8 mouse cellular contexts compared by ENCODE assay signal in genomic region chr11:3370928-3371598, GRCm38 (mm10). TPM values are rescaled to one million over a fixed set of nuclear protein-coding genes. Genes with fewer than 3 reads are reported as not detected.
DNase-seq lines count a peak whose midpoint lies in the region; ATAC-seq lines count a peak whose summit lies in the region.

No protein-coding gene starts in this region.

- H3K9me3 ChIP-seq in hindbrain, embryonic 12.5 days (replicated peaks): no peaks in the 10 kb centered on the region

- peak overlapping the region; percentile 64 for H3K4me3 ChIP-seq in hindbrain, embryonic 12.5 days

- peak overlapping the region; percentile 94 for H3K27ac ChIP-seq in hindbrain, embryonic 12.5 days

- DNase-seq in R1 (ENCODE audit: low read depth, low spot score): peak; percentile 96
- peak; percentile 87 to 88 for DNase-seq in cerebellum, postnatal 14 days
- DNase-seq in frontal cortex, postnatal 10 days (ENCODE audit: low spot score in 2 of 2): peak; percentile 83 to 87
- peak; percentile 80 to 90 for DNase-seq in layer of hippocampus, postnatal 14 days (ENCODE audit: low spot score in 2 of 2)
- DNase-seq in lung, postnatal 10 days: peak; percentile 92
- peak; percentile 71 for DNase-seq in ovary, postnatal 36 days (ENCODE audit: low spot score)
- DNase-seq in thymus, postnatal 25 days: peak; percentile 68

- peak overlapping the region; percentile 74 for H3K4me2 ChIP-seq in hindbrain, embryonic 12.5 days (replicated peaks)

- 4% methylated on average over 27 of the region's 27 CpGs for WGBS in hindbrain, embryonic 12.5 days

- H3K27me3 ChIP-seq in hindbrain, embryonic 12.5 days: no peaks in the 10 kb centered on the region

- ATAC-seq in hindbrain, embryonic 12.5 days (ENCODE audit: low FRiP score): peak; percentile 97

- peak overlapping the region; percentile 84 for H3K9ac ChIP-seq in hindbrain, embryonic 12.5 days

- H3K36me3 ChIP-seq in hindbrain, embryonic 12.5 days: no peaks in the 10 kb centered on the region

- H3K4me1 ChIP-seq in hindbrain, embryonic 12.5 days: peaks cover 48% of the 10 kb centered on the region

RNA-seq across cellular contexts. Expression of gene Limk2, which starts 37.9 kb away (rescaled TPM):
- polyA plus RNA-seq in hindbrain, embryonic 12.5 days (2016; fragmentation: Nextera tagmentation; extraction: Ambion mirVana): 114 and 116 TPM in 2 replicates
- total RNA-seq in layer of hippocampus, postnatal 14 days (2021): 100 to 1,000 TPM in 1 of 2 experiments, 10 to 100 TPM in 1; 98.7 to 113 TPM

RNA-seq across cellular contexts. Expression of gene Pik3ip1, which starts 40.9 kb away (rescaled TPM):
- polyA plus RNA-seq in hindbrain, embryonic 12.5 days (2016; fragmentation: Nextera tagmentation; extraction: Ambion mirVana): 19.9 and 22.0 TPM in 2 replicates
- total RNA-seq in layer of hippocampus, postnatal 14 days (2021): 10 to 100 TPM; 29.5 to 35.1 TPM

Comparison
In these comparisons a context has a peak if more than half of its experiments do, and no peak if none do; other contexts are left out.
1. Peak in every context shown above with its lines: DNase-seq, ATAC-seq, H3K4me3 ChIP-seq and H3K27ac ChIP-seq.